Mouse (Mus musculus) thymus, postnatal 14 days (tissue): Measurements from ENCODE around the gene Prn.

Experiments
- DNase-seq: peaks from one replicate; pipeline ENCODE4 v3.0.0; 2021

The Prn gene

DNA sequence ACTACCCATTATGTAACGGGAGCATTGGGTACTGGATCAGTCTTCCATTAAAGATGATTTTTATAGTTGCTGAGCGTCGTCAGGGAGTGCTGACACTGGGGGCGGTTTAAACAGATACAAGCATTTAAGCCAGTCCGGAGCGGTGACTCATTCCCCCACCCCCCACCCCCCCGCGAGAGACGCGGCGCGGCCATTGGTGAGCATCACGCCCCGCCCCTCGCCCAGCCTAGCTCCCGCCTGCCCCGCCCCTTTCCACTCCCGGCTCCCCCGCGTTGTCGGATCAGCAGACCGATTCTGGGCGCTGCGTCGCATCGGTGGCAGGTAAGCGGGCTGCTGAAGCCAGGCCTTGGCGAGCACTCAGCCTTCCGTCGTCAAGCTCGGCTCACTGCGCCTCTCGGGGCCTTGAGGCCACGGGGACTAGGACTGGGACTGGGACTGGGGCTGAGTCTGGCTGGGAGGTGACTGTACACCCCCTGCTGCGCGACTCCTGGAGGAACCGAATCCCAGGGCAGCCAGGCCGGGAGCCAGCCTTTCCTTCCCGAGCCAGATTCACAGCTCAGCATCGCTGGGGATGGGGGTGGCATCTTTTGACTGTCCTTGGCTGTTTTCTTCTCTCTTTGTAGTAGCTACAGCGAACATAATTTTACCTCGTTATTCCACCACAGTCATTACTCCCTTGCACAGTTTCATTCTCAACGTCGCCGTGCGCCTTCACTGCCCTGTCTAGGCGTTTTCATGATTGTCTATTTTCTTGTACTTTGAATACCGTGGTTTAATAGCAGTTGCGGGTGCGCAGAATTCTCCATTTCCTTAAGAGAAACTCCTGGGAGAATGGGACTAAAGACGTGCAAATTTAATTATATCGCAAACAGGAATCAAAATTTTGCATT, at the start of gene Prn, which contains the start of gene Prnp:
Gene Prn, plus strand, starts transcription at position 275 of the 890 bp plus-strand sequence.
Gene Prnp, plus strand, starts transcription at position 246 of the 890 bp plus-strand sequence.
- peak; percentile 95 for DNase-seq

DNA sequence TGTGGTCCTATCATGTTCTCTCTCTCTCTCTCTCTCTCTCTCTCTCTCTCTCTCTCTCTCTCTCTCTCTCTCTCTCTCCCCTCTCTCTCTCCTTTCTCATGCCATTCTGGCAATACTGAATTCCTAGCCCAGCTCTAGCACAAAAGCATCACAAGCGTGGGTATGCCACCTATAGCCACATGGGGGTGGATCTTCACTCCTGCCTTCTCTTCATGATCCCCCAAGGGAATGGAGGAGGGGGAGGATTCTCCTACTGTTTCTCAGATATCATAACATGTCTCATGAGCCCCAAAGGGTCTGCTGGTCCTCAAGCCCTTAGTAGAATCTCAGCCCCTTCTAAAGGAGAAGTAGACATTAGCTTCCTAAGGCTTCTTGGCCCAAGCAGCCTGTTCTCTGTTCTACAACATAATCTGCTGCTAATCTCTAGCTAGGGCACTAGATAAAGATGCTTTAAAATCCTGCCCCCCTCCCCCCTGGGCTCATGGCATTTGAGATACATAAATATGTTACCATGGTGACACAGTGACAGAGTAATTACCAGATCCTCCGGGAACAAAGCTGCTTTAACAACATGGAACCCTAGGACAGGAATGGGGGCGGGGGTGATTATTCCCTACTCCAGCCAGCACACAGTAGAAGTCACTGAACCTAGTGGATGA, 47.0 kb upstream of the Prn start:
- no peak for DNase-seq

DNA sequence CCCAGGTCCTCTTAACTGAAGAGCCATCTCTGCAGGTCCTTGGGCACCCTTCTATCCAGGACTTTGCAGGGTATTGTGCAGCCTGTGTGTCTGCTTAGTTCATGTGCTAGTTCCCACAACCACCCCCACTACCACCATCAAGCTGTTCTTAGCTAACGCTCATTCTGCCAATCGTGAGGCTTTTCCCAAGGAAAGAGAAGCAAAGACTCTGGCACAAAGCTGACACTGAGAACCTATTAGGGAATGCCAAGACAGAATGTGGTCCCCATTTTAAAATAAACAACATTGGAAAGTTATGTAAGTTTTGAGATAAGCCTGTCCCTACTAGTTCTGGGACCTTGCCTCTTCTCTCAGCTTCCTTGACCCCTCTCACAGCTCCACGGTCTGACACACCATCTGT, 46.3 kb upstream of the Prn start:
- no peak for DNase-seq

DNA sequence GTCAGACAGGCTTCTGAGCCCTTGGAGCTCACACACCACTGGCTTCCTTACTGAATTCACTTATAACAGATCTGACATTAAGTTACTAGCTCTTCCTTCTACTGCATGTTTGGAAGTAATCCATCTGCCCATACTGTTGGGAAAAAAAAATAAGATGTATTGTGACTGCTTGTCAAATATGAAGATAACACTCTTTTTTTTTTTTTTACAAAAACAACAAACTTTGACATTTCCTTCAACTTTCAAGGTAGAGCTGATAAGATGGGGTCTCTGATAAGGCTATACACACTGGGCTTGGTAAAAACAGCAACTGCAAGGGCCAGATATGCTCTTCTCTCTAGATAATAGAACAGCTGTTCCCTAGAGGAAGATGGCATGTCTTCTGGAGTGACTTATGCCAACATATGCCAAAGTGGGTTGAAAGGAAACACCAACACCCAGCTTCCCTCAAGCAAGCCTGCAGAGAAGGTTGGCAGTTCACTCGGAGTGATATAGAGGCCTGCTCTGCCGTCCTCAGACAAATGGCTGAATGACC, 45.4 kb upstream of the Prn start:
- no peak for DNase-seq

DNA sequence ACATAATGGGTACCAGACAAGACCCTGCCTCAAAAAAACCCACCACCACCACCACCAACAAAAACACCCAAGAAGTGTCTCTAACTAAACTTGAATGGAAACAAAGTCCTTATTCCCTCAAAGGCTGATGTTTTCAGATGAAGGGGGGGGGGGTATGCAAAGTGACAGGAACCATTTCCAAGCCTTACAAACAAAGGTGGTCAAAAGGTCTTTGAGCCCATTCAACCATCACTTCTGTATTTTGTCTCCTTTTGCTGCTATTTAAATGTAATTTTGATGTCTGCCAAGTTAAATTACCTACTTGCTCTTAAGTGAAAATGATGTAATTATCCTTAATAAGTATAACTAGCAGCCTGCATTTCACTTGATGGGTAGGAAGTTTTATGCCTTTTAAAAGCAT, 43.1 kb upstream of the Prn start:
- DNase-seq = no peak

DNA sequence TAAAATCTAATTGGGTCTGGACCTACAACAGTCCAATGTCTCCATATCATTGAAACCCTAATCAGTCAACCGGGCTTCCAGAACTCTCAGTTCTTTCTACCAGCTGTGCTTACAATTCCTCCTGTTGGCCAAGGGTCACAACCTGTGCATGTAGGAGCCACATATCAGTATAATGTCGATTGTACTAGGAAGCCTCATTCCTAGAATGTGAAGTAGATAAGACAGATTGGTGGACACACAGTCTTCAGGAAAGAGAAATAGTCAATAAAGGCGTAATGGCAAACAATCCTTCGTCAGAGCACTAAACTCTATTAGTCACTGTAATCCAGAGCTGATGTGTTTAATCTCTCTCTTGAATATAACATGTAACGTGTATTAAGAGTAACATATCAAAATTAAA, 40.8 kb upstream of the Prn start:
- no peak for DNase-seq

DNA sequence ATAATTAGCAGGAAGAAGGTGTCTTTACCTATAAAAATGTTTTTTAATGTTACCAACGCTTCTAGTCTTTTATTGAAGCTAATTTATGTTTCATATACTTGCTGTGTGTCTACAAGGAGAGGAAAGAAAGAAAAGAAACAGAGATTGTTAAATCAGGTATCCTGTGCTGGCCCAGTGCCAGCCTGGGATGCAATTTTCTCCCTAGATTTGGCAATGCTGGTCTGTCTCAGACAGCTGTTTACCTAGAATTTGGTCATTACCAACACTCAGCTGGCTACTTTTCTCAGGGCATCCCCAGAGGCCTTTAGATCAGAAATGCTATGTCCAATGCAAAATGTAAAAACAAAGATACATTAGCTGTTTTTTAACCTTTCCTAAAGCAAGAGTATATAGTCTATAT, 36.4 kb upstream of the Prn start:
- no peak for DNase-seq

DNA sequence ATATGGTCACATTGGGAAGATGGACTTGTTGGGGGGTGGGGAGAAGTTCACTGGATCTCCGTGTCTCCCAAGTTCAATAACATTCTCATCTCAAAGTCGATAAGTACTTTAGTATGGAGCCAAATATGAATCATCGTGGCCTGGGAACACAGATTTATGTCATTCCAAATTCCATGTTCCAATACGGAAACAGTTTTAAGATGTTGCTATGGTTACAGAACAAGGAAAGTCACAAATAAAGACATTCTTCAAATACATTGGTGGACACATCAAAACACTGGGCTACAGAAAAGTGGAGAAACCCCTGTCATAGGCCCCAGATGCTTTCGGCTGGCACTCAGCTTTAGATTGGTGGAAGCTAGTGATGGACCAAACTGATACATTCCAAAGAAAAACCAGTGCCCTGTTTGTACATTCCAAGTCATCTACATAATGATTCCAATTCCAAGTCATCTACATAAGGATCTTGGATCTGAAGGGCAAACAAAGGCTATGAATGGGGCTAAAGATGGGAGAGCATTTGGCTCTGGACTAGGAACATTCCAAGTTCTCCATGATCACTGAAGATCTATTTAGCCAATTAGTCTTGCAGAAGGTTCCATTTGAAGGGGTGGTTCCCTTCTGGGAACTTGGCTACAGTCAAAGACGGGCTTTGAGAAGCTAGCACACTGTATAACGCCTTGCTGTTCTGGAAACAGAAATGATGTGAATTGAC, 33.0 kb upstream of the Prn start:
- DNase-seq = no peak

DNA sequence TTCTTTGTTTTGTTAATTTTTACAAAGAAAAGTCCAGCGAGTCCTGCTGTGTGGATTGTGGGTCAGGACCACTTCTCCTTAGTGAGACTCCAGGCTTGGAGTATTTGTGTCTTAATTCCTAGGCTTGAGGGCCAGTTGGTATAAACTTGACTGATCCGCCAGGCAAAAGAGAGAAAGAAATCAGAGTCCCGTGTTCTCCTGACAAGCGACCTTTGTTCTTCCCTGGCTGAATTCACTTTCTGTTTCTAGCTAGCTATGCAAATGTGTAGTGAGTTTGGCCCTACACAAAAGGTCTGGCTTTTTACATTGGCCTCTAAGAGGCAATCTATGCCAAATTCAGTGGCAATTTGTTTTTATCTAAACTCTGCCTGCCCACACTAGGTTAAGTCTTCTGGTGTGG, 28.0 kb upstream of the Prn start:
- no peak for DNase-seq

DNA sequence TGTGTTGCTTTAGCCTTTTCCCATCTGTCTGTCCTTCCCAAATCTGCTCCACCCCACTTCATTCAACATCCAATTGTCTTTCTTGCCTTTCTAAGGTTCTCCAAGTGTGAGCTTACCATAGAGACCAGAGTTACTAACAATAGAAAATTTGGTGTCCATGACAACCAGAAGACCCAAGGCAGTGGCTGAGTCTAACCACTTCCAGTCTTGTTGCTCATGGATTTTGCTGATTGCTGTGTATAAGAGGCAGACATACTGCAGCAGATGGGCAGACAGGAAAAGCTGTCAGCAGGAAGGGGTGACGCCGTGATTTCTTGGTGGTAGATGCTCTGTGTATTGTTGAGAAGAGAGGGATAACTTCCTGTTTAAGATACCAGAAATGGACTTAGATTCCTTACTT, 26.6 kb upstream of the Prn start:
- no peak for DNase-seq

DNA sequence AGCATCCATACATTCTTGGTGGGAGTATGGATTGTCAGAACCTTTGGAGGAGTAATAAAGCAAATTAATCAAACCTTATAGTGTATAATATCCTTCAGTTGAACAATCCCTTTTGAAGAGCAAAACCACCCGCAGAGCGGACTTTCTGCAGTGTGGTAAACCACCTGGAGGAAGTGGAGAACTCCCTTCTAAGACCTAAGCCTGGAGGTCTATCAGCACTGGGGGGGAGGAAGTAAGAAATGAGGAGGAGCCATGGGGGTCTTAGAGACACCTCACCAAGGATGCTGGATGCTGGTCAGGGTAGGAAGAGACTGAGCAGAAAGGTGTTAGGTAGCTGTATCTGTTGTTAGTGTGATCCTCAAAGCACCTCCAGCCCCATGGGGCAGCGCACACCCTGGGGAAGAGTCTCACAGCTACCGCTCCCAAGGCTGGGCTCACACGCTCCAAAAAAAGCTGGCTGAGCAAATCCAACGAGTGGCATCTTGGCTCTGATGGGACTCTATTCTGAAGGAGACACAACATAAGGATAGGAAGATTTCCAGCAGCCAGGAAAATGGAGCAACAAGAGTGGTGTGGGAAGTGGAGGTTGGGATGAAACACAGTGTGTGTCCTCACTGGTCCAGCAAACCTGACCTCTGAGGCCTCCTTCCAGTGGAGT, 23.1 kb upstream of the Prn start:
- DNase-seq = peak; percentile 50

DNA sequence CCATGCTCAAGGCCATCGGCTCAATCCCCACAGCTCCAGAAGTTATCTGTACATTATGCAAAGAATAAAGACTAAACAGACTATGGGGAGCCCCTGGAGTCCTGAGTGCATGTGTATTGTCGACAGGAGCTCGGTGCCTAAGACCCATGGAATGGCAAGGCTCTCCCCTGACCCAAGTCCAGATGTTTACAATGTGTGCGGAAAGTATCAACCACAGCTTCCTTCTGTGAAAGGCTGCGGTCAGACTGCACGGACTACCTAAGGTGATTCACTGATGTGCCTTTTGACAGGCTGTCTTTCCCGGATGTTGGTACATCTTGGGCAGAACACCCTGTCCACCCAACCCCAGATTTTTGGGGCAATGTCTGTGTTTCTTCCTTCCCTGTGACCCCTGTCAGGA, 21.5 kb upstream of the Prn start:
- DNase-seq = peak; percentile 25

DNA sequence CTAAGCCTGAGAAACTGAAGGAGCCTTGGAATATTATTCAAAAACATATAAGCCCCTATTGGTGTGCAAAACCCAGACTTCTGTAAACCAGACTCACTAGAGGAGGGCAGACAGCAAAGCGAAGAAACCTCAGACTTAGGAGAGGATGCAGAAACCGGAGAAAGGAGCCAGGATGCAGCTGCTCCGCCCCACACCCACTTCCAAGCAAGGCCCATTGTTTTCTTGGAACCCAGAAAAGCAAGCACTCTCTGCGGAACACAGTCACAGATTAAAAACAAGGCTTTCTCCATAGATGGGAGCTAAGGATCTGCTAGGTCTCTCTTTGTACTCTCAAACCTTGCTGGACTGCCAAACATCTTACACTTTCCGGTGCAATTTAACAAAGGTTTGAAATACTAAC, 17.2 kb upstream of the Prn start:
- no peak for DNase-seq

DNA sequence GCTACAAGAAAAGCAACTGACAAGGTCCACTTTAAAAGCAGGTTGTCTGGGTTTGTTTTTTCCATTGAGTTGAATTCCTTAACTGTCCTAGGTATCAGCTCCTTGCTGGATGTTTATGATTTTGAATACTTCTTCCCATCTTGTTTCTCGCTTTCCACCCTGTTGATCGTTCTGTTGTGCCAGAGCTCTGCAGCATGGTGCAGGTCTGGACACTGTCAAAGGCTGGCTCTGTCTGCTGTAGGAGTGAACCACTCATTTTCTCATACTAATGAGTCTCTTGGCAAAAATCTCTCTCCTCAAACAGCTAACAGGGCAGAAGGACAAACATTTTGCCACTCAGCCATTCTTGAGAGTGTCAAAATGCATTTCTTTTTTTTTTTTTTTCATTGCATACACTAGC, 14.7 kb upstream of the Prn start:
- no peak for DNase-seq

DNA sequence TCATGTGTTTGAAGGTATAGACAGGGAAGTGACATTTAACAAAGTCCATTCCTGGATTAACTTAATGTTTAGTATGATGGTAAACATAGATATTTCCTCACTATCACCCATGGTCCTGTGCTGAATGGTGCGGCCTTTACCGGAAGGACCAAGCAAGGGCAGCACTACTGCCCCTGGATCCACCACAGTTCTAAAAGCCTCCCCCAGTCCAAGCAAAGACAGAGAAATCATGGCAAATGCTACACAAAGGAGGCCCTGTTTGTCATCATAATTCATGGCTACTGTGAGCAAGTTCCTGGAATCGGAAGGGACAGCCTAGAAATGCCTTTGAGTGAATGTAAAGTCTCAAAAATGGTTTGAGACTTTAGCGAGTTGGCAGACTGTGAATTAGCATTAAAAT, 13.7 kb upstream of the Prn start:
- DNase-seq = no peak

DNA sequence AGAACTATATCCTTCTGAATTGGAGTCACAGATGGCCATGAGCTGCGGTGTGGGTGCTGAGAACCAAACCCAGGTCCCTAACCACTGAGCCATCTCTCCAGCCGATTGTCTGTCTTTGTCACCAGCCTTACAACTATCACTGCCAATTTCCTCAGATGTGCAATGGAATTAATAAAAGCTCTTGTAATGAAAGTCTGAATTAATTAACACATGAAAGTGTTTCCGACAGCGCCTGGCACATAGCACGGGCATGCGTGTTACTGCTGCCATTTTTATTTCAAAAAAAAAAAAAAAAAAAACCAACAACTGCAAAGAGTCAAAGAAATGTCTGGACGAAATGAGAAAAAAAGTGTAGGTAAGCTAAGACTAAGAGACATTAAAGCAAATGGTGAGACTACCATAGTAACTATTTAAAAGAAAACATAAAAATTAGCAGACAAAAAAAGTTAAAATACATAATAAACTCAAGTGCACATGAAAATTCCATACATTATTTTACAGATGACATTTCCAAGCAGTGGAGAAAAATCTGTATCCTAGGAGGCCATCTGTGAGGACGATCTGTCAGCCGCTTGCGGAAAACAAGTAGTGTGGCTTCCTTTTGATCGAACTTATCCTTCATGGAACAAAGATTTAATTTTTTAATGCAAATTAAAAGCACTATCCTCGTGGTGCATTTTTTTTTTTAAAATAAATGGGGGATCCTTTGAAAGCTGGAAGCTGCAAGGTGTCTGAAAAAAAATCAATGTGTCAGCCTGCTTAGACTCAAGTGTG, 12.2 kb upstream of the Prn start:
- DNase-seq = no peak

DNA sequence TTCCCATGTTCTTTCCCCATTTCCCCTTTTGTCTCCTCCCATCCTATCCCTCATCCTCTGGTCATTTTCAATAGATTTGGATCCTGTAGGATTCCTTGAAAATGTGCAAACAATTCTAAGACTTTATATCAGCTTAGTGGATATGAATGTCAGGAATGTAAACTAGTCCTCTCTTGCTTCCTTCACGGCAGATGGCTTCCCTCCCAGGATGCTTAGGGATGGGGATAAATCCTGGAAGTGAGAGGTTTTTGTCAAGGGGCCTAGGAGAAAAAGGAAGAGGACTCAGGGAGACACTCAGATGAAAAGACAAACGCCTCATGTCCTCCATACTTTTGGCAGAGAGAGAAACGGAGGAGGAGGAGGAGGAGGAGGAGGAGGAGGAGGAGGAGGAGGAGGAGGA, 7.3 kb upstream of the Prn start:
- no peak for DNase-seq

DNA sequence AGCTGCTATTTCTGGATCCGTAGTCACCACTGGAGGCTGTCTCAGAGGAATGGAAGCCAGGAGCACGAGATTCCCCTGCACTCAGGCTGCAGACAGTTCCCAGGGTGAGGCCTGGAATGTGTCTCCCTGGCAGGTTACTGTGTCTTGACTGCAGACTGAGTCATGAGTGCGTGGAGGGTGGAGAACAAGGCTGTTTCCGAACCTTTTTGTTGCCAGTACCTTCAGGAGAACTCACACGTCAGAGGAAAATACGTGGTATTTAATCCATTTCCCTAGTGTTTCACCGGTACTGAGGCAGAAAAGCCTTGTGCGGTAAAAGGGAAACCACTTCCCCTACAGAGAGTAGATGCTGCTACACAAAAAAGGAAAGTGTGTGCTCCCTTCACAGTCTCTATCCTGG, 6.9 kb upstream of the Prn start:
- peak; percentile 19 for DNase-seq

DNA sequence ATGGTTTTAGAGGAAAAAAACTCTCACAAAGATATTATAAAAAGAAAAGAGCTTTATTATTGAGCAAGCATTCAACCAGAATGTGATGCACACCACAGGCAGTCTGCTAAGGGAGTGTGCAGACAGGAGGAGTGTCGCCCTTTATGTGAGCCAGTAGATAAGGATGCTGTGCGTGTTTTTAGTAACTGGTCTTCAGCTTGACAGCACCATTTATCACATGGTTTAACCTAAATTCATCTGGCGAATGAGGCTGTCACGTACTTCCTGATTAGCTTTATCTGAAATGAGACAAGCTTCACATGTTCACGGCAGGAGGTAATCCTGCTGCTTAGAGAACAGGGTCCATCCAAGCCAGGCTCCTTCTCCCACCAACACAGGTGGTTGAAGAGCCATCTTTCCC, 4.7 kb upstream of the Prn start:
- DNase-seq = no peak

DNA sequence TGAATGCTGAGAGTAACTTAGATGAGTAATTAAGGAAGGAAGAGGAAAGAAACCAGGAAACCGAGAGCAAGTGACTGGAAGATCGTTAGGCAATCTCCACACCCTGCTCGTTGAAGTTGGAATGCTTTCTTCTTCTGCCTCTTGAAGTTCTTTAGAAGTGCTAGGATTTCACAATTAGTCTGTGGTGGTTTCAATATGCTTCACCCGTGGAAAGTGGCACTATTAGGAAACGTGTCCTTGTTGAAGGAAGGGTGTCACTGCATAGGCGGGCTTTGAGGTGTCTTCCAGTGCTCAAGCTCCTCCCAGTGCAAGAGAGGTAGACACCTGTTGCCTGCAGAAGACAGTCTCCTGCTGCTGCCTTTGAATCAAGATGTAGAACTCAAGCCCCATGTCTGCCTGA, 4.0 kb upstream of the Prn start:
- no peak for DNase-seq

DNA sequence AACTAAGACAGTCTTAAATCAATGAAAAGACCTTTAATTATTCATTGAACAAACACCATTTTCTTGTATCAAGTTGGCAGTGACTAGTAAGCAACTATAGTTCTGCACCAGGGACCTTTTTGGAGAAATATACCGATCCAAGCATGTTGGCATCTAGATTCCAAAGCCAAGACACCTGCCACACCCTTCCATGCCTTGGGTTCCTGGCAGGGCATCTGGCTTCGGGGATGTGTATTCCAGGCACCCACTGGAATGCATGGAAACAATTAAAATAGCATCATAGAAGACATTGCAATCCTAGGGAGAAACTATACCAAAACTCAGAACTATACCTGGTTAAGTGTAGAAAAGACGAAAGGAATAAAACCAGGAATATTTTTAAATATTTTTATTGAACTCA, 3.5 kb upstream of the Prn start:
- no peak for DNase-seq

DNA sequence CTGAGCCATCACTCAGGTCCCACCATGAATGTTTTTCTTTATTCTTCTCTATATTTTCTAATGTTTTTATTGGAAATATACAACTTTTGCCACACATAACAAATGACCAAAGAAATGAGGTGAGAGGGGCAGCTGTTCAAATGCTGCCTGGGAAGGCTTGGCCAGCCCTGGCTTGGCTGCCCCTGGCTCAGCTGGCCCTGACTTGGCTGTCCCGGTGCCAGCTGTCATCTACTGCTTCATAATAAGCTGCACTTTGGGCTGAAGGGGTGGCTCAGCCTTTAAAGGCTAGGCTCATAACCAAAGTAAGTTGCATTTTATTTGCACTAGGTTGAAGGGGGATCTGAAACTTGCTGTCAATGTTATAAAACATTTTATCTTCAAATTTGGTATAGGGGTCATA, 2.9 kb upstream of the Prn start:
- DNase-seq = no peak
